Mouse (Mus musculus) c-Kit-positive CD71-positive TER-119-negative erythroid progenitor cells, embryonic 14.5 days (primary cell): ENCODE results near the gene Lpcat3.
"Not testable (repeated sequence)": the region's sequence is repeated elsewhere in the genome, so short reads cannot be mapped to it uniquely, and the experiment has no call there.

ENCODE experiments used
- DNase-seq: peaks from one replicate; pipeline ENCODE4 v3.0.0-alpha.2; 2013; ENCODE audit warnings: low read depth

Lpcat3 gene

GRCm38 (mm10) chr6:124678769-124679168 lies 15.9 kb downstream of the Lpcat3 start:
- no peak for DNase-seq

GRCm38 (mm10) chr6:124679486-124679885 lies 16.7 kb downstream of the Lpcat3 start:
- no peak for DNase-seq

- DNase-seq = not testable (repeated sequence)
These were observed 19.5 kb downstream of the Lpcat3 start for GRCm38 (mm10) chr6:124682291-124682690.

GRCm38 (mm10) chr6:124683591-124684417 lies 21.0 kb downstream of the Lpcat3 start:
- peak; percentile 75 for DNase-seq

- peak; percentile 62 for DNase-seq
These were observed 23.0 kb downstream of the Lpcat3 start for GRCm38 (mm10) chr6:124685606-124686386.

GRCm38 (mm10) chr6:124686644-124687043 lies 23.8 kb downstream of the Lpcat3 start:
- DNase-seq = not testable (repeated sequence)

GRCm38 (mm10) chr6:124688151-124688758 lies 25.4 kb downstream of the Lpcat3 start:
- no peak for DNase-seq

- no peak for DNase-seq
These were observed 26.2 kb downstream of the Lpcat3 start for GRCm38 (mm10) chr6:124689011-124689410.

- DNase-seq = no peak
These were observed 27.7 kb downstream of the Lpcat3 start for GRCm38 (mm10) chr6:124690517-124690916.

- DNase-seq = no peak
These were observed 30.6 kb downstream of the Lpcat3 start for GRCm38 (mm10) chr6:124693243-124693981.

GRCm38 (mm10) chr6:124694166-124694955 lies 31.5 kb downstream of the Lpcat3 start:
- DNase-seq = no peak

GRCm38 (mm10) chr6:124696441-124697150 lies 33.8 kb downstream of the Lpcat3 start:
- no peak for DNase-seq

- no peak for DNase-seq
These were observed 35.9 kb downstream of the Lpcat3 start for GRCm38 (mm10) chr6:124698751-124699150.

- DNase-seq = no peak
These were observed 36.5 kb downstream of the Lpcat3 start for GRCm38 (mm10) chr6:124699366-124699765.

GRCm38 (mm10) chr6:124699962-124700610 lies 37.3 kb downstream of the Lpcat3 start:
- no peak for DNase-seq

- no peak for DNase-seq
These were observed 38.5 kb downstream of the Lpcat3 start for GRCm38 (mm10) chr6:124701338-124701737.

- DNase-seq = no peak
These were observed 39.4 kb downstream of the Lpcat3 start for GRCm38 (mm10) chr6:124702102-124702783.

GRCm38 (mm10) chr6:124702784-124703103 lies 39.9 kb downstream of the Lpcat3 start:
- DNase-seq = peak; percentile 67

- DNase-seq = no peak
These were observed 41.0 kb downstream of the Lpcat3 start for GRCm38 (mm10) chr6:124703789-124704188.
